21 mouse cellular contexts compared by ENCODE assay signal in genomic region chr10:18075845-18076244, GRCm38 (mm10).
"Had no signal": no experiment of that assay in that cellular context is flagged by ENCODE, and none has a peak within 500 bp of the region (broad histone marks: within the 10 kb centered on the region; RNA-seq: fewer than 3 reads in every experiment).

No protein-coding gene starts in this region.

- H3K9ac ChIP-seq: liver, embryonic 15.5 days; lung, embryonic 14.5 days; midbrain, embryonic 13.5 days; neural tube, embryonic 13.5 days had no signal

- H3K27me3 ChIP-seq: liver, embryonic 15.5 days; megakaryocyte, embryonic 14.5 days; midbrain, embryonic 13.5 days; neural tube, embryonic 13.5 days had no signal

- H3K4me1 ChIP-seq: midbrain, embryonic 10.5 days had no signal

- H3K4me3 ChIP-seq: layer of hippocampus, adult 2 months; liver, embryonic 15.5 days; megakaryocyte, embryonic 14.5 days; midbrain, embryonic 10.5 days; midbrain, embryonic 13.5 days; myocyte; neural tube, embryonic 13.5 days had no signal

- ATAC-seq: inflammation-experienced regulatory T-cells, adult 6 months; lung, postnatal 0 days; midbrain, embryonic 13.5 days; midbrain, embryonic 16.5 days had no signal

- H3K27ac ChIP-seq: layer of hippocampus, adult 2 months; liver, embryonic 15.5 days; midbrain, embryonic 10.5 days; midbrain, embryonic 13.5 days; neural tube, embryonic 13.5 days had no signal

- DNase-seq: kidney, adult 18-20 months; kidney, adult 9 months; kidney, postnatal 14 days; kidney, postnatal 4 days; layer of hippocampus, adult 9-11 months; lung, embryonic 14.5 days; lung, postnatal 36 days; retina, postnatal 1 day; right cerebral cortex, postnatal 25 days; thymus, postnatal 25 days had no signal

- H3K36me3 ChIP-seq: liver, embryonic 15.5 days; neural tube, embryonic 13.5 days had no signal

- H3K4me2 ChIP-seq: liver, embryonic 11.5 days; liver, embryonic 15.5 days; lung, embryonic 14.5 days; midbrain, embryonic 13.5 days; neural tube, embryonic 13.5 days had no signal

- H3K9me3 ChIP-seq: liver, embryonic 15.5 days; midbrain, embryonic 10.5 days; midbrain, embryonic 13.5 days; neural tube, embryonic 13.5 days had no signal
